Mouse (Mus musculus): ENCODE measurements at regions not wholly inside any gene's neighbourhood (a gene's known extent, or its start where the extent isn't known, plus 50 kb on each side); places are given as distances from the start of the nearest gene placed in this dataset.

- DNase-seq (ENCODE audit: low spot score), result no peak
Observed at GRCm38 (mm10) chr9:115361191-115361590, 51.0 kb upstream of the Stt3b start.

GRCm38 (mm10) chr9:115361881-115362280 is 51.7 kb upstream of the Stt3b start:
- DNase-seq (ENCODE audit: low spot score), result no peak

GRCm38 (mm10) chr9:115362486-115362885 is 52.3 kb upstream of the Stt3b start:
- DNase-seq (ENCODE audit: low spot score), result no peak

- no peak for DNase-seq (ENCODE audit: low spot score)
Observed at GRCm38 (mm10) chr9:115364919-115365861, 55.0 kb upstream of the Stt3b start.

- DNase-seq (ENCODE audit: low spot score), result no peak
Observed at GRCm38 (mm10) chr9:115367808-115368207, 57.6 kb upstream of the Stt3b start.

- no peak for DNase-seq (ENCODE audit: low spot score)
Observed at GRCm38 (mm10) chr9:115380276-115380675, 70.1 kb upstream of the Stt3b start.

- DNase-seq (ENCODE audit: low spot score), result no peak
Observed at GRCm38 (mm10) chr9:115382824-115383475, 72.7 kb upstream of the Stt3b start.

- DNase-seq (ENCODE audit: low spot score), result no peak
Observed at GRCm38 (mm10) chr9:115383935-115384334, 73.7 kb upstream of the Stt3b start.

GRCm38 (mm10) chr9:115384345-115384744 is 74.1 kb upstream of the Stt3b start:
- no peak for DNase-seq (ENCODE audit: low spot score)

GRCm38 (mm10) chr9:115387471-115388360 is 77.5 kb upstream of the Stt3b start:
- no peak for DNase-seq (ENCODE audit: low spot score)

GRCm38 (mm10) chr9:115388361-115388759 is 78.1 kb upstream of the Stt3b start:
- no peak for DNase-seq (ENCODE audit: low spot score)

GRCm38 (mm10) chr9:115389082-115389481 is 78.9 kb upstream of the Stt3b start:
- no peak for DNase-seq (ENCODE audit: low spot score)

- DNase-seq (ENCODE audit: low spot score), result peak; percentile 39
Observed at GRCm38 (mm10) chr9:115390880-115391281, 80.7 kb upstream of the Stt3b start.

- DNase-seq (ENCODE audit: low spot score), result no peak
Observed at GRCm38 (mm10) chr9:115395511-115395910, 85.3 kb upstream of the Stt3b start.

GRCm38 (mm10) chr9:115400461-115400860 is 90.2 kb upstream of the Stt3b start:
- DNase-seq (ENCODE audit: low spot score), result no peak

GRCm38 (mm10) chr9:115401405-115402151 is 91.4 kb upstream of the Stt3b start:
- peak; percentile 41 for DNase-seq (ENCODE audit: low spot score)

- no peak for DNase-seq (ENCODE audit: low spot score)
Observed at GRCm38 (mm10) chr9:115402661-115403060, 92.4 kb upstream of the Stt3b start.

GRCm38 (mm10) chr9:115403354-115403968 is 93.2 kb upstream of the Stt3b start:
- no peak for DNase-seq (ENCODE audit: low spot score)

GRCm38 (mm10) chr9:115407901-115408470 is 97.8 kb upstream of the Stt3b start:
- DNase-seq (ENCODE audit: low spot score), result no peak

GRCm38 (mm10) chr9:115408886-115409285 is 98.7 kb upstream of the Stt3b start:
- no peak for DNase-seq (ENCODE audit: low spot score)

GRCm38 (mm10) chr9:115414190-115414589 is 104.0 kb upstream of the Stt3b start:
- DNase-seq (ENCODE audit: low spot score), result no peak

Measured in embryo, embryonic 10 days (tissue).